Mouse (Mus musculus): Measurements from ENCODE around the gene Dhdh. TPM values are rescaled to one million over a fixed set of nuclear protein-coding genes. Genes with fewer than 3 reads are reported as not detected.
A peak's percentile ranks its signal among the peaks of the same experiment; 100 is the strongest.

Dhdh gene
- total and polyA plus RNA-seq, 2 experiments from 2014 or later = 3.6 to 4.9 TPM

- no peaks in the 10 kb centered on the region for H3K9me3 ChIP-seq (ENCODE audit: low read length)
- H3K27me3 ChIP-seq (ENCODE audit: insufficient read depth, low read length) = no peaks in the 10 kb centered on the region
- TF ChIP-seq CTCF (IDR thresholded peaks at IDR 0.05; ENCODE audit: low read depth) = no peak
- DNase-seq (no peak), ATAC-seq (peak; percentile 3)
- peaks cover 19% of the 10 kb centered on the region for H3K4me1 ChIP-seq (ENCODE audit: insufficient read depth)
- H3K4me3 ChIP-seq (ENCODE audit: low read depth, low read length) = peak overlapping the region; percentile 79
- H3K36me3 ChIP-seq (ENCODE audit: insufficient read depth) = peaks cover 12% of the 10 kb centered on the region; the same call in 1 of the 2 replicates
- H3K27ac ChIP-seq (ENCODE audit: low read depth, low read length) = no peak overlapping the region
- peak overlapping the region; percentile 93 for H3K4me2 ChIP-seq (ENCODE audit: low read depth)
- peak overlapping the region; percentile 72 for H3K9ac ChIP-seq
- 1% methylated on average over 16 of the region's 16 CpGs for WGBS
Observed at GRCm38 (mm10) chr7:45435038-45435437, 53.6 kb downstream of the Dhdh start.

DNA sequence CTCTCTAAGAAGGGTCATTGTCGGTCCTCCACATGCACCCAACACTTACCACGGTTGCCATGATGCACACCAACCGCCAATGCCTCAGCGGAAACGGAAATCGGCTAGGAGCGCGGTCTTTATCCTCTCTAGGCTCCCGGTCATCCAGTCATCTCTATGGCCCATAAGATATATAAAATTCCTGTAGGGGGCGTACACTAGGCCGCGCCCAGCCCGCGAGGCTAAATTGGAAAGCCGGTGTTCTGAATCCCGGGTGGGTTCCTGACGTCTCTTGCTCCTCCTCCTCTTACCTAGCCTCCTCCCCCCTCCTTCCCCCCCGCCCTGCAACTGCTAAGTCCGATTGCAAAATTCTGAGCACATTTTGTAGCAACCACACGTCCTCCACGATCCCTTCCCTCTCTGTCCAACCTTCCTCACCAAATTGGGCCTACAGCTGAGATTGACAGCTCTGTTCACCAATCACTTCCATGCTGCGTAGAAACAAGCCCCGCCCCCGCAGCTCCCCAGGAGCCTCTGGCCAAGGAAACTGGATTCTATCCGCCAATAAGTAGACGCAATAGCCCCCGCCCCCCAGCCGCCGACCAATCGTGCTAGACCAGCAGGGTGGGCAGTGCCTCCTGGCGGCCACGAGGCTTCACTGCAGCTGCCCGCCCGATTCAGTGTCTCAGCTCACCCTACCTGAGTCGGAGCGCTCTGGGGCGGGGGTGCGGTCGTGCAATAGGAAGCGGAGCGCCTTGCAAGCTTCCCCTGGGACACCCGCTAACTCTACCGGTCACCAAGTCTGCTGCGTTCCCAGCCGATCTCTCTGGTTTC lies 54.2 kb downstream of the Dhdh start, which contains the start of gene Gys1:
Gys1 (plus strand) TSS at position 642 of the 813 bp plus-strand sequence.
- peak within 1 kb of the TSS; percentile 79 for H3K4me3 ChIP-seq (ENCODE audit: low read depth, low read length)
- peak within 1 kb of the TSS; percentile 81 for H3K27ac ChIP-seq (ENCODE audit: low read depth, low read length)
- H3K4me2 ChIP-seq (ENCODE audit: low read depth) = peak within 1 kb of the TSS; percentile 97
- H3K27me3 ChIP-seq (ENCODE audit: insufficient read depth, low read length) = no peaks in the 10 kb centered on the region
- H3K9me3 ChIP-seq (ENCODE audit: low read length) = no peaks in the 10 kb centered on the region
- peak within 1 kb of the TSS; percentile 72 for H3K9ac ChIP-seq
- TF ChIP-seq CTCF (IDR thresholded peaks at IDR 0.05; ENCODE audit: low read depth) = peak; percentile 97
- peaks cover 18% of the 10 kb centered on the region for H3K36me3 ChIP-seq (ENCODE audit: insufficient read depth)
- H3K4me1 ChIP-seq (ENCODE audit: insufficient read depth) = peaks cover 19% of the 10 kb centered on the region
- DNase-seq = peak; percentile 100
- ATAC-seq = peak; percentile 97
- WGBS = 1% methylated on average over 45 of the region's 45 CpGs

GRCm38 (mm10) chr7:45433835-45434202 lies 54.8 kb downstream of the Dhdh start:
- no peaks in the 10 kb centered on the region for H3K27me3 ChIP-seq (ENCODE audit: insufficient read depth, low read length)
- ATAC-seq (no peak), DNase-seq (no peak)
- H3K4me2 ChIP-seq (ENCODE audit: low read depth) = peak overlapping the region; percentile 97
- peaks cover 24% of the 10 kb centered on the region for H3K36me3 ChIP-seq (ENCODE audit: insufficient read depth)
- no peaks in the 10 kb centered on the region for H3K9me3 ChIP-seq (ENCODE audit: low read length)
- H3K4me1 ChIP-seq (ENCODE audit: insufficient read depth) = peaks cover 19% of the 10 kb centered on the region
- WGBS = 1% methylated on average over 7 of the region's 7 CpGs
- H3K27ac ChIP-seq (ENCODE audit: low read depth, low read length) = peak overlapping the region; percentile 81
- H3K4me3 ChIP-seq (ENCODE audit: low read depth, low read length) = peak overlapping the region; percentile 79
- H3K9ac ChIP-seq = peak overlapping the region; percentile 61
- no peak for TF ChIP-seq CTCF (IDR thresholded peaks at IDR 0.05; ENCODE audit: low read depth)

GRCm38 (mm10) chr7:45426556-45426955 lies 62.0 kb downstream of the Dhdh start:
- Histone ChIP-seq H3K4me2 (ENCODE audit: low read depth) (no peak overlapping the region), H3K9ac (no peak overlapping the region), H3K4me1 (ENCODE audit: insufficient read depth) (no peaks in the 10 kb centered on the region), H3K9me3 (ENCODE audit: low read length) (no peaks in the 10 kb centered on the region), H3K27ac (ENCODE audit: low read depth, low read length) (no peak overlapping the region), H3K36me3 (ENCODE audit: insufficient read depth) (peaks cover 90% of the 10 kb centered on the region), H3K4me3 (ENCODE audit: low read depth, low read length) (no peak overlapping the region), H3K27me3 (ENCODE audit: insufficient read depth, low read length) (no peaks in the 10 kb centered on the region)
- ATAC-seq = no peak
- WGBS = 91% methylated on average over 8 of the region's 8 CpGs
- no peak for TF ChIP-seq CTCF (IDR thresholded peaks at IDR 0.05; ENCODE audit: low read depth)
- no peak for DNase-seq

DNA sequence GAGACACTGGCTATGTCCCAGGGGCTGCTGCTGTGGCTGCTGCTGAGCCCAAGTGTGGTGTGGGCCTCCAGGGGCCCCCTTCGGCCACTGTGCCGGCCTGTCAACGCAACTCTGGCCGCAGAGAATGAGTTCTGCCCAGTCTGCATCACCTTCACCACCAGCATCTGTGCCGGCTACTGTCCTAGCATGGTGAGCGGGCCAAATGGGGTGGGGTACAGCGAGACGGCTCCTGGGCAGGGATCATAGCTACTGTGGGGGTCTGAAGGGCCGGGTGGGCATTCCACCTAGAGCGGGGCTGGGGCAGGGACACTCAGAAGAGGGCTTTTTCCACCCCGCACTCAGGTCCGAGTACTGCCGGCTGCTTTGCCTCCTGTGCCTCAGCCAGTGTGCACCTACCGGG lies 67.4 kb downstream of the Dhdh start:
- H3K4me2 ChIP-seq (ENCODE audit: low read depth) = no peak overlapping the region
- TF ChIP-seq CTCF (IDR thresholded peaks at IDR 0.05; ENCODE audit: low read depth) = no peak
- no peaks in the 10 kb centered on the region for H3K9me3 ChIP-seq (ENCODE audit: low read length)
- DNase-seq (no peak), ATAC-seq (no peak)
- peaks cover 53% of the 10 kb centered on the region for H3K36me3 ChIP-seq (ENCODE audit: insufficient read depth)
- H3K27me3 ChIP-seq (ENCODE audit: insufficient read depth, low read length) = peaks cover 33% of the 10 kb centered on the region
- no peak overlapping the region for H3K4me3 ChIP-seq (ENCODE audit: low read depth, low read length)
- WGBS = 89% methylated on average over 14 of the region's 14 CpGs
- H3K27ac ChIP-seq (ENCODE audit: low read depth, low read length) = no peak overlapping the region
- no peak overlapping the region for H3K9ac ChIP-seq
- H3K4me1 ChIP-seq (ENCODE audit: insufficient read depth) = no peaks in the 10 kb centered on the region

Small RNAs within 50 kb of the gene (microRNA-seq; reads per million reads assigned to microRNA genes)
- 0 to 0.37 reads per million in 2 experiments for gene Gm22133

Other genes starting within 250 kb of the Dhdh start
Only the 30 nearest of the 36 such genes appear.
- gene Slc6a21, start 211.3 kb downstream of the Dhdh start, total RNA-seq (2014; rRNA removed) = not detected in 2 replicates
- not detected in 2 replicates for gene Slc6a21, start 211.3 kb downstream of the Dhdh start, polyA plus RNA-seq (2015; fragmentation: Nextera tagmentation; extraction: Ambion mirVana)
- 17.1 and 17.5 TPM in 2 replicates for gene Trpm4, start 155.0 kb downstream of the Dhdh start, total RNA-seq (2014; rRNA removed)
- gene Trpm4, start 155.0 kb downstream of the Dhdh start, polyA plus RNA-seq (2015; fragmentation: Nextera tagmentation; extraction: Ambion mirVana) = 8.9 and 9.4 TPM in 2 replicates
- gene Hrc, start 153.5 kb downstream of the Dhdh start, total RNA-seq (2014; rRNA removed) = 0.46 and 0.52 TPM in 2 replicates
- gene Hrc, start 153.5 kb downstream of the Dhdh start, polyA plus RNA-seq (2015; fragmentation: Nextera tagmentation; extraction: Ambion mirVana) = not detected in 2 replicates
- gene Ppfia3, start 121.8 kb downstream of the Dhdh start, total RNA-seq (2014; rRNA removed) = 76.5 and 81.0 TPM in 2 replicates
- 21.7 and 26.0 TPM in 2 replicates for gene Ppfia3, start 121.8 kb downstream of the Dhdh start, polyA plus RNA-seq (2015; fragmentation: Nextera tagmentation; extraction: Ambion mirVana)
- 32.2 and 47.3 TPM in 2 replicates for gene Lin7b, start 118.2 kb downstream of the Dhdh start, total RNA-seq (2014; rRNA removed)
- 36.8 and 39.8 TPM in 2 replicates for gene Lin7b, start 118.2 kb downstream of the Dhdh start, polyA plus RNA-seq (2015; fragmentation: Nextera tagmentation; extraction: Ambion mirVana)
- 247 and 310 TPM in 2 replicates for gene Snrnp70, start 93.1 kb downstream of the Dhdh start, total RNA-seq (2014; rRNA removed)
- gene Snrnp70, start 93.1 kb downstream of the Dhdh start, polyA plus RNA-seq (2015; fragmentation: Nextera tagmentation; extraction: Ambion mirVana) = 116 and 124 TPM in 2 replicates
- gene Kcna7, start 83.2 kb downstream of the Dhdh start, total RNA-seq (2014; rRNA removed) = 0.14 TPM in 1 of 2 replicates, not detected in the other
- gene Kcna7, start 83.2 kb downstream of the Dhdh start, polyA plus RNA-seq (2015; fragmentation: Nextera tagmentation; extraction: Ambion mirVana) = not detected in 2 replicates
- gene Ntf5, start 75.1 kb downstream of the Dhdh start, total RNA-seq (2014; rRNA removed) = 0.24 TPM in 1 of 2 replicates, not detected in the other
- 0.07 and 0.11 TPM in 2 replicates for gene Ntf5, start 75.1 kb downstream of the Dhdh start, polyA plus RNA-seq (2015; fragmentation: Nextera tagmentation; extraction: Ambion mirVana)
- 0.43 TPM in 1 of 2 replicates, not detected in the other for gene Lhb, start 68.0 kb downstream of the Dhdh start, total RNA-seq (2014; rRNA removed)
- 0.36 and 1.0 TPM in 2 replicates for gene Lhb, start 68.0 kb downstream of the Dhdh start, polyA plus RNA-seq (2015; fragmentation: Nextera tagmentation; extraction: Ambion mirVana)
- 9.8 and 11.4 TPM in 2 replicates for gene Gys1, start 54.0 kb downstream of the Dhdh start, total RNA-seq (2014; rRNA removed)
- 8.6 and 12.3 TPM in 2 replicates for gene Gys1, start 54.0 kb downstream of the Dhdh start, polyA plus RNA-seq (2015; fragmentation: Nextera tagmentation; extraction: Ambion mirVana)
- gene Ruvbl2, start 50.7 kb downstream of the Dhdh start, total RNA-seq (2014; rRNA removed) = 123 and 149 TPM in 2 replicates
- gene Ruvbl2, start 50.7 kb downstream of the Dhdh start, polyA plus RNA-seq (2015; fragmentation: Nextera tagmentation; extraction: Ambion mirVana) = 98.3 and 104 TPM in 2 replicates
- gene Ftl1, start 28.9 kb downstream of the Dhdh start, total RNA-seq (2014; rRNA removed) = 2,541 and 3,015 TPM in 2 replicates
- 5,542 and 6,210 TPM in 2 replicates for gene Ftl1, start 28.9 kb downstream of the Dhdh start, polyA plus RNA-seq (2015; fragmentation: Nextera tagmentation; extraction: Ambion mirVana)
- gene Bax, start 21.9 kb downstream of the Dhdh start, total RNA-seq (2014; rRNA removed) = 120 and 127 TPM in 2 replicates
- 276 and 297 TPM in 2 replicates for gene Bax, start 21.9 kb downstream of the Dhdh start, polyA plus RNA-seq (2015; fragmentation: Nextera tagmentation; extraction: Ambion mirVana)
- 0.19 and 0.46 TPM in 2 replicates for gene Tulp2, start 6.9 kb downstream of the Dhdh start, total RNA-seq (2014; rRNA removed)
- gene Tulp2, start 6.9 kb downstream of the Dhdh start, polyA plus RNA-seq (2015; fragmentation: Nextera tagmentation; extraction: Ambion mirVana) = 0.07 and 0.25 TPM in 2 replicates
- gene Gm45808, start 2.0 kb downstream of the Dhdh start, total RNA-seq (2014; rRNA removed) = not detected in 2 replicates
- not detected in 2 replicates for gene Gm45808, start 2.0 kb downstream of the Dhdh start, polyA plus RNA-seq (2015; fragmentation: Nextera tagmentation; extraction: Ambion mirVana)
- gene Nucb1, start 21.6 kb upstream of the Dhdh start, total RNA-seq (2014; rRNA removed) = 76.8 and 107 TPM in 2 replicates
- 103 and 122 TPM in 2 replicates for gene Nucb1, start 21.6 kb upstream of the Dhdh start, polyA plus RNA-seq (2015; fragmentation: Nextera tagmentation; extraction: Ambion mirVana)
- 17.1 and 23.8 TPM in 2 replicates for gene Ppp1r15a, start 37.5 kb upstream of the Dhdh start, total RNA-seq (2014; rRNA removed)
- 23.9 and 26.3 TPM in 2 replicates for gene Ppp1r15a, start 37.5 kb upstream of the Dhdh start, polyA plus RNA-seq (2015; fragmentation: Nextera tagmentation; extraction: Ambion mirVana)
- gene Plekha4, start 37.5 kb upstream of the Dhdh start, total RNA-seq (2014; rRNA removed) = 1.2 and 2.9 TPM in 2 replicates
- 1.2 and 1.8 TPM in 2 replicates for gene Plekha4, start 37.5 kb upstream of the Dhdh start, polyA plus RNA-seq (2015; fragmentation: Nextera tagmentation; extraction: Ambion mirVana)
- not detected in 2 replicates for gene Hsd17b14, start 66.1 kb upstream of the Dhdh start, total RNA-seq (2014; rRNA removed)
- gene Hsd17b14, start 66.1 kb upstream of the Dhdh start, polyA plus RNA-seq (2015; fragmentation: Nextera tagmentation; extraction: Ambion mirVana) = 0.13 and 0.63 TPM in 2 replicates
- gene Bcat2, start 81.3 kb upstream of the Dhdh start, total RNA-seq (2014; rRNA removed) = 13.7 and 14.2 TPM in 2 replicates
- gene Bcat2, start 81.3 kb upstream of the Dhdh start, polyA plus RNA-seq (2015; fragmentation: Nextera tagmentation; extraction: Ambion mirVana) = 17.7 and 20.2 TPM in 2 replicates
- not detected in 2 replicates for gene Fgf21, start 126.7 kb upstream of the Dhdh start, total RNA-seq (2014; rRNA removed)
- gene Fgf21, start 126.7 kb upstream of the Dhdh start, polyA plus RNA-seq (2015; fragmentation: Nextera tagmentation; extraction: Ambion mirVana) = not detected in 2 replicates
- 0.08 and 0.29 TPM in 2 replicates for gene Fut1, start 128.5 kb upstream of the Dhdh start, total RNA-seq (2014; rRNA removed)
- gene Fut1, start 128.5 kb upstream of the Dhdh start, polyA plus RNA-seq (2015; fragmentation: Nextera tagmentation; extraction: Ambion mirVana) = not detected in 2 replicates
- 0.08 and 0.14 TPM in 2 replicates for gene Izumo1, start 133.0 kb upstream of the Dhdh start, total RNA-seq (2014; rRNA removed)
- gene Izumo1, start 133.0 kb upstream of the Dhdh start, polyA plus RNA-seq (2015; fragmentation: Nextera tagmentation; extraction: Ambion mirVana) = not detected in 2 replicates
- gene Rasip1, start 138.7 kb upstream of the Dhdh start, total RNA-seq (2014; rRNA removed) = 26.5 and 37.4 TPM in 2 replicates
- gene Rasip1, start 138.7 kb upstream of the Dhdh start, polyA plus RNA-seq (2015; fragmentation: Nextera tagmentation; extraction: Ambion mirVana) = 22.8 and 27.2 TPM in 2 replicates
- gene Mamstr, start 151.2 kb upstream of the Dhdh start, total RNA-seq (2014; rRNA removed) = 2.2 and 2.8 TPM in 2 replicates
- 2.6 TPM in 2 replicates for gene Mamstr, start 151.2 kb upstream of the Dhdh start, polyA plus RNA-seq (2015; fragmentation: Nextera tagmentation; extraction: Ambion mirVana)
- gene Fut2, start 177.6 kb upstream of the Dhdh start, total RNA-seq (2014; rRNA removed) = 0.15 TPM in 1 of 2 replicates, not detected in the other
- gene Fut2, start 177.6 kb upstream of the Dhdh start, polyA plus RNA-seq (2015; fragmentation: Nextera tagmentation; extraction: Ambion mirVana) = 0.06 and 0.13 TPM in 2 replicates
- gene Ntn5, start 195.2 kb upstream of the Dhdh start, total RNA-seq (2014; rRNA removed) = 0.23 and 0.33 TPM in 2 replicates
- 0.47 and 0.79 TPM in 2 replicates for gene Ntn5, start 195.2 kb upstream of the Dhdh start, polyA plus RNA-seq (2015; fragmentation: Nextera tagmentation; extraction: Ambion mirVana)
- 0.52 and 0.62 TPM in 2 replicates for gene Sec1, start 205.6 kb upstream of the Dhdh start, total RNA-seq (2014; rRNA removed)
- 0.18 and 0.34 TPM in 2 replicates for gene Sec1, start 205.6 kb upstream of the Dhdh start, polyA plus RNA-seq (2015; fragmentation: Nextera tagmentation; extraction: Ambion mirVana)
- gene Car11, start 211.0 kb upstream of the Dhdh start, total RNA-seq (2014; rRNA removed) = 104 and 122 TPM in 2 replicates
- gene Car11, start 211.0 kb upstream of the Dhdh start, polyA plus RNA-seq (2015; fragmentation: Nextera tagmentation; extraction: Ambion mirVana) = 92.1 and 102 TPM in 2 replicates
- gene Dbp, start 216.3 kb upstream of the Dhdh start, total RNA-seq (2014; rRNA removed) = 9.0 and 11.7 TPM in 2 replicates
- 6.4 and 6.6 TPM in 2 replicates for gene Dbp, start 216.3 kb upstream of the Dhdh start, polyA plus RNA-seq (2015; fragmentation: Nextera tagmentation; extraction: Ambion mirVana)